Mouse (Mus musculus) gastrocnemius, adult 2 months (tissue): ENCODE data around the gene Erfe. TPM values are rescaled to one million over a fixed set of nuclear protein-coding genes. Genes with fewer than 3 reads are reported as not detected.

ENCODE experiments used
- DNase-seq: peaks from one replicate; pipeline ENCODE4 v3.0.0; 2022
- H3K27ac ChIP-seq: fragments of 200-600 bp; 2 replicates; pipeline ENCODE4 v1.8.1; 2022; ENCODE audit warnings: mild to moderate bottlenecking
- H3K4me3 ChIP-seq: fragments of 200-600 bp; 2 replicates; pipeline ENCODE4 v1.8.1; 2022; ENCODE audit warnings: mild to moderate bottlenecking, moderate library complexity
- CTCF ChIP-seq: fragments of 200-600 bp; IDR thresholded peaks from 2 replicates; pipeline ENCODE4 v1.8.1; 2022; ENCODE audit warnings: antibody characterized with exemption, mild to moderate bottlenecking, moderate library complexity
- intact Hi-C: fragments of 180-260 bp; cut with DNase I; formaldehyde crosslinking; loops from one replicate; pipeline ENCODE4 v1.15.1; 2025
- total RNA-seq, 2 experiments: library from RNA; stranded (reverse); gene quantifications; 2 replicates each; pipeline ENCODE4 v1.2.3; 2021

Erfe gene
- total RNA-seq, 2 experiments from 2014 or later = 0.67 to 1.4 TPM

DNA sequence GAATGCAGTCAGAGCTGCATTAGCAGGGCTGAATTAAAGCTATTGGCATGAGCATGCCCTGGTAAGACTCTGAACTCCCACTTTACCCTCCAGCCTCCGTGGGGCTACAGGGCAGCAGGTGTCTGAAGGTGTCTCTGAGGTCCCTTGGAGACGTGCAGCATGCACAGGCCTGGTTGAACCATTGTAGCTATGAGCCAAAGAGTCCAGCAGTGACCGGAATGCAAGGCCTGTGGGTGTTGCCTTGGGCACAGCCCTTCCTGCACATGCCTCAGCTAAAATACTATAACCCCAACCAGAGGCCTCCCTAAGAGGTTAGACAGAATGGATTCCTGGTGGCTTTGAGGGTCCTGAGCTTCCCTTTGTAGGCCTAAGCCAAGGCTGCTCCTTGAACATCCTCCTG is 15.0 kb upstream of the Erfe start:
- intact Hi-C loops = no loop called here
- TF ChIP-seq CTCF = no peak
- peak overlapping the region; percentile 91 for H3K27ac ChIP-seq
- no peak for DNase-seq
- H3K4me3 ChIP-seq = peak overlapping the region; percentile 78

DNA sequence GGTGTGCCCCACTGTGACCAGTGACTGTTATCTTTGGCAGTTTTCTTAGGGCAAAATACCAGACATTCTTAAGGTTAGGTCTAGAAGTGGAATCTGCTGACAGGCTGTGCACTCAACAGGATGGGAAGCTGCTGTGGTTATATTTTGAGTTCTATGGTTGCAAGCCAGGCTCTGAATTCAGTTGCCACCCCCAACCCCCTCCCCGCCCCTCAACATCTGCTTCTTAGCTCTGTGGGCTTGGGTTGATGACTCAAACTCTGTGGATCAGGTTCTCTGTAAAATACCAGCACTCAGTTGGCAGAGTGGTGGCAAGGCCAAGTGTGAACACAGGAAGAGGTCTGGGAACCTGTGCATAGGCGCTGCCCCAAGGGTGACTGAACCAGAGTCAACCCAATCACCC is 14.0 kb upstream of the Erfe start:
- H3K27ac ChIP-seq = peak overlapping the region; percentile 91
- peak overlapping the region; percentile 78 for H3K4me3 ChIP-seq
- no peak for DNase-seq
- intact Hi-C loops = no loop called here
- no peak for TF ChIP-seq CTCF

DNA sequence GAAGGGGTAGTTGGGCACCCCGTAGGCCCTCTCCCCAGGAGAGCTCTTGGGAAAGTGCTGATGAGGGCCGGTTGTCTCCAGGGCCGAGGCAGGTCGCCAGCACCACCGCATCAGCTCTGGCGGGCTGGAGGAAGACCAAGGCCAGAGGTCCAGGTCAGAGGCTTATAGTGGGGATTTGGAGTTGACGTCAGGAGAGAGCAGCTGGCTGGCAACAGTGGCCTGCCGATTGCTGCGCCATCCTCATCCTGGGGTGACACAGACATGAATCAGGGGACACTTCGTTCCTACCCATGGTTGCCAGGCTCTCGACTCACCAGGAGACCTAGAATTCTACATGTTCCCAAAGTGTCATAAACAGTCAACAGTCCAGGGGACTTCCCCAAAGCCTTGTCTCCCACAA is 10.1 kb upstream of the Erfe start:
- H3K4me3 ChIP-seq = no peak overlapping the region
- TF ChIP-seq CTCF = no peak
- intact Hi-C loops = no loop called here

DNA sequence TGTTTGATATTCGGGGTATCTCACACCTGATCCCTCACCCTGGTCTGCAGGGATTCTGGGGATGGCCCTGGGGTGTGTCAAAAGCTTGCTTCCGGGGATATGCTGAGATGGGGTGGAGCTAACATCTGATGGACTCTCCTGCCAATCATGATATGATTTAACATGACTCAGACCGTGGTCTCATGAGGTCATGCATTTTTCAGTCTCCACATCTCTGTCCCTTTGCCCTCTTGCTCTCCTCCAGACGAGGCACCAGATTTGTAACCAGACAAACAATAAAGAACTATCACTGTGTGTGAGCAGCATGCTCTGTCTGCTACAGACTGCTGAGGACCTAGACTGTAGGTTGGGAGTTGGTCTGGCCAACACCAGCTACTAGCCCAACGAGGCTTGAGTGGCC is 4.1 kb upstream of the Erfe start:
- H3K4me3 ChIP-seq = no peak overlapping the region
- no peak overlapping the region for H3K27ac ChIP-seq
- no peak for TF ChIP-seq CTCF
- no peak for DNase-seq
- intact Hi-C loops = no loop called here

More for the DNA sequence above, 10.1 kb upstream of the Erfe start:
- peak; percentile 66 for DNase-seq
- H3K27ac ChIP-seq = peak overlapping the region; percentile 35; the same call in 1 of the 2 replicates

DNA sequence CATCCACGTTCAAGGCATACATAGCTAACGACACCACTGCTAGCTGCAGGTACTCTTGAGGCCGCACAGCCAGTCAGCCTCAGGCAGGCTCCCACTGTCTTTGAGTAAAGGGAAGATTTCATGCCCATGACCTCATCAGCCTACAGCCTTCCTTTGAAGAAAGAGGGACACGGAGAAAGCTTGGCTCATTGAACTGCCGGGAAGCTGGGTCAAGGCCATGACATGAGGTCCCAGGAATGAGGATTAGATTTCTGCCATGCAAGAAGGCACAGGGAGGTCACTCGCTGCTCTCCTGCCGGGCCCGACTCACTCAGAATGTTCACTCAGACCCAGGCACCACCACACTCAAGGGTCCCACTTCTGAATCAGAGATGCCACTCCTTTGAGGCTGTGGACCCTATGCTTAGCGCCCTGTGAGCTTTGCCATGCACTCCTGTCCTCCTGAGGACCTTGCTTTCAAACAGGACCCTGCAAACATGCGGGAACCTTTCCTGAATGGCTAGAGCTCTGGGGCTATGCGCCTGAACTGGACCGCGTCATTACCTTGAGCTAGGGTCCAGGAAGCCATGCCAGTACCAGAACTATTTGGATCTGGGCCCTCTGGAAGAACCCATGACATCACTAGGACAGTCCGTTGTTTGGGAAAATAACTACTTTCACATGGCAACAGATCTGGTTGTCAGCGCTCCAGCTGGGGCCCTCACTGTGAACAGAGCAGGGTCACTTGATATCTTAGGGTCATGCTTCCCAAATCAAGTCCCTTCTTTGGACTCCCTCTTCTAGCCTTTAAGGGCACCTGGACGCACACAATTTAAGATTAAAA is 1.2 kb upstream of the Erfe start:
- DNase-seq = peak; percentile 68
- intact Hi-C loops = no loop called here
- Histone ChIP-seq H3K4me3 (no peak overlapping the region), H3K27ac (peak overlapping the region; percentile 75)
- no peak for TF ChIP-seq CTCF

DNA sequence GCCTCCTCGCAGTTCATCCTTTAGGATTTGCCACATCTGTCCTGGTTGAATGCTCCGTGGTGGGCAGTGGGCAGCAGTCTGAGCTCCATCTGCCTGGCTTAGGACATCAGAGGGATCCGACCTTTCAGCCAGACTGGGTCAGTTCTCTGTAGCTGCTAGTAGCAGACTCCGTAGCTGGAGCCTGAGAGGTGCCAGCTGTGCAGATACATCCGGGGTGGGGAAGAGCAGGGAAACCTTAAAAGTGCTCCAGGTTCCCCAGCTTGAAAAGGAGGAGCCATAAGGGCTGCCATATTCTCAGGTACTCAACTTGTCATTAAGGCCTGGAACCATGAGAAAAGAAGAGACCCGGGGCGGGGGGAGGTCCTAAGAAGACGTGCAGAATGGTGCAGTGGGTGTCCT is 415 bp upstream of the Erfe start:
- no peak for TF ChIP-seq CTCF
- peak overlapping the region; percentile 68 for H3K4me3 ChIP-seq
- intact Hi-C loops = no loop called here
- DNase-seq = no peak
- H3K27ac ChIP-seq = peak overlapping the region; percentile 75

DNA sequence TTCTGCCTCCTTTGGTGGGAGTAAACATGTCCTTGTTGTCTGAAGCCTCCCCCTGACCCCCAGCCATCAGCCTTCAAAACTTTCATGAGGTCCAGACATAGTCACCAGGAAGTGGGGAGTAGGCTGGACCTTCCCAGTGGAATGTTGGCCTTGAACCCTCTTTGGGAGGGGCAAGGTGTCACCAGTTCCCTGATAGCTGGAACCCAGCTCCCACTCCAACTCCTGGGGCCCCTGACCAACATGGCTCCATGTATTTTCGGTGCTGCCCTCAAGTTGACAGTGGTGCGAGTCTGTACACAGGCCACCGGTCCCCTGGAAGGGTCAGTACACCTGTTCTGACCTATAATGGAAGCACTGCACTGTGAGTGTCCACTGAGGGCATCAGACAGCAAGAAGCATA is 1.1 kb downstream of the Erfe start:
- H3K4me3 ChIP-seq = no peak overlapping the region
- no peak for TF ChIP-seq CTCF
- intact Hi-C loops = no loop called here
- DNase-seq = no peak
- H3K27ac ChIP-seq = no peak overlapping the region

DNA sequence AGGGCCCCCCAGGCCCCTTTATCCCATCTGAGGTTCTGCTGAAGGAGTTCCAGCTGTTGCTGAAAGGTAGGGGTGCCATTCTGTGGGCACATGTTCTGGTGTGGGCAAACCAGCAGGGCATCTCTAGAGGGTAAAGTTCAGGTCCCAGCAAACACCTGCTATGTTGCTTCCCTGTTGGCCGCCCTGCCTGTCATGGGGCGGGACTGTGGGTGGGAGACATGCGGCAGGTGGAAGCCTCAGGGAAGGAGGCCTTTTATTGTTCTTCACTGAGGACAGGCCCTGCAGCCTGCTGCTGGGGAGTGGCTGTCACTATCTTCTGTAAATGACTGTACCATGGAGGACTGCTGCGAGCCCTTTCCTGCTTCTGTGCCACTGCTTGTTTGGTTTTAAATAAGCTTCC is 3.2 kb downstream of the Erfe start:
- DNase-seq = no peak
- H3K27ac ChIP-seq = no peak overlapping the region
- H3K4me3 ChIP-seq = no peak overlapping the region
- TF ChIP-seq CTCF = no peak
- intact Hi-C loops = no loop called here

DNA sequence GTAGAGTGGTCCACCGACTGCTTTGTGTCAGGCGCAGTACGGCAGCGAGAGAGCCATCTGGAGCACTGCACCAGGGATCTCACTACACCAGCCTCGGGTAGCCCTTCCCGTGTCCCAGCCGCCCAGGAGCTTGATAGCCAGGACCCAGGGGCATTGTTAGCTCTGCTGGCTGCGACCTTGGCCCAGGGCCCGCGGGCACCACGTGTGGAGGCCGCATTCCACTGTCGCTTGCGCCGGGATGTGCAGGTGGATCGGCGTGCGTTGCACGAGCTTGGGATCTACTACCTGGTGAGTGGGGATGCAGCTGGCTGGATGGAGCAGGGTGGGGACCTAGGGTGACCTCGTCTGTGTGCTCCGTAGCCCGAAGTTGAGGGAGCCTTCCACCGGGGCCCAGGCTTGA is 3.8 kb downstream of the Erfe start:
- Histone ChIP-seq H3K4me3 (no peak overlapping the region), H3K27ac (no peak overlapping the region)
- no peak for DNase-seq
- TF ChIP-seq CTCF = no peak
- intact Hi-C loops = no loop called here

DNA sequence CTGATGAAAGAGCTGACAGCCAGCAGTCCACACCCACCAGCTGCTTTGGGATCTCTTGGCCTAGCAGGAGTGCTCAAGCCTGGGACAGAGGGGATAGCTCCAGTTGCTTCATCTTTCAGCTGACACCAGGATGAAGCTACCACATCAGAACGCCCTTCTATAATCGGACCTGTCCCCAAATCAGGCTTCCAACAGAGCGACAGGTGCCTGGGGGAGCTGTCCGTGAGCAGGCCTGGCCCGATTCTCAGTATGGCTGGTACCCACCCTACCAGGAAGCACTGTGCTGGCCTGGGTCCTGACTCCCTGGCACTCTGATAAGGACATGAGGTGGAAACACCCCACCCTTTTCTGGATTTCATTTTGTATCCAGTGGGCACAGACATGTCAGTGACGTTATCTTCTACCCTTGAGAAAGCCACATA is 7.2 kb downstream of the Erfe start:
- DNase-seq = peak; percentile 42
- no peak for TF ChIP-seq CTCF
- H3K27ac ChIP-seq = peak overlapping the region; percentile 56
- no peak overlapping the region for H3K4me3 ChIP-seq
- intact Hi-C loops = no loop called here

DNA sequence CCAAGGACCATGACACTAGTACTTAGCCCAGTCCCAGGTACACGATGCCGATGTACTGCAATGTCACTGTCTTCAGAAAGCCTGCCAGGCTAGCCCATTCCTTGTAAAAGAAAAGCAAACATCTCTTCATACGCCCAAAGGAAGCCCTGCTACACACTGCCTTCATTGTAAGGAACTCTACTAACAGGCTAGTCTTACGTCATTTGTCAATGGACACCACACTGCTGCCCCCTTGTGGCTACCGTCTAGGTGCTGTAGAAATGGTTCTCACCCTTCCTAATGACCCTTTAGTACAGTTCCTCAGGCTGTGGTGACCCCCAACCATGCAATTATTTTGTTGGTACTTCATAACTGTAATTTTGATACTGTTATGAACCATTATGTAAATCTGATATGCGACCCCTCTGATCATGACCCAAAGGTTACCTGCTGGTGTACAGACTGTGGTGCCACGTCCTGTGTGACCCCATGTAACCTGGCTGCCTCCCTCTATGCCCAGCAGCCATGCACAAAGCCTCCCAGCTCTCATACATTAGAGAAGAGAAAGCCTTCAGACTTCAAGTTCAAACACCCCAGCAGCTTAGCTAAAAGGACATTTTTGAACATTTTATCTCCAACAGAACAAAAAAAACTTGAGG is 14.3 kb downstream of the Erfe start:
- peak; percentile 85 for TF ChIP-seq CTCF
- intact Hi-C loops = loop anchor here (1.0 to 10.0 kb wide), 2 partner anchors 33 to 126 kb away; partner anchors contain the start of gene Ube2f
- DNase-seq = peak; percentile 85

DNA sequence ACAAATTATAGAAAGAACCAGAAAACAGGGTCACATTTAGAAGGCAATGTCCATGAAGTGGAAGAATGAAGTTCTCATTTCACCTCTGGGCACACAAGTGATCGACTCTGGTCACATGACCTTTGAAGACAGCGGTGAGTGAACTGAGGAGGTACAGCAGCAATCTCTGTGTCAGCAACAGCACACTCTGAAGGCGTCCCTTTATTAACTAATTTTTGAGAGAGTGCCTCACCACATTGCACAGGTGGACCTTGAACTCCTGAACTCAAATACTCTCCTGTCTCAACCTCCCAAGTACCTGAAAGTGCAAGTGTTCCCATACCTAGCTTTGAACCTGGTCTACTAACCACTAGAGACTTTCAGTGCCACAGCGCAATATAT is 14.9 kb downstream of the Erfe start:
- Histone ChIP-seq H3K27ac (no peak overlapping the region), H3K4me3 (no peak overlapping the region)
- intact Hi-C loops = loop anchor here (10.0 kb wide), 1 partner anchor 126 kb away; the partner anchor contains the start of gene Ube2f
- DNase-seq = no peak
- TF ChIP-seq CTCF = no peak

More for the DNA sequence above, 14.3 kb downstream of the Erfe start:
- Histone ChIP-seq H3K4me3 (no peak overlapping the region), H3K27ac (peak overlapping the region; percentile 6; the same call in 1 of the 2 replicates)

DNA sequence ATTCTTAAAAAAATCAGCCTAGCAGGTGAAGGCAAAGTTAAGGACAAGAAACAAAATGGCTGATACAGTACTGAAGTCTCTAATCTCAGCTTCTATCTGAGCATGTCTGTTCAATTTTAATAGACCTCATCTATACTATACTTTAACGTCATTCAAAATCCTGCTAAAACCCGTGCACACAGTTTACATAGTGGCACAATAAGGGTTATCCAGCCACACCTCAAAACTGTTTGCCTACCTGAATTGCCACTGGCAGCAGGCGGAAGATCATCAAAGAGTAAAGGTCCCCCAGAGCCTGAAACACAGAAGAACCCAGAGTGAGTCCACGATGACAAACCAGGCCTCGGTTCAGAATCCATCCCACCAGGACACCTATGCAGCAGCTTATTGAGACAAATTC is 24.1 kb downstream of the Erfe start:
- DNase-seq = no peak
- intact Hi-C loops = no loop called here
- H3K4me3 ChIP-seq = no peak overlapping the region
- H3K27ac ChIP-seq = no peak overlapping the region
- no peak for TF ChIP-seq CTCF

DNA sequence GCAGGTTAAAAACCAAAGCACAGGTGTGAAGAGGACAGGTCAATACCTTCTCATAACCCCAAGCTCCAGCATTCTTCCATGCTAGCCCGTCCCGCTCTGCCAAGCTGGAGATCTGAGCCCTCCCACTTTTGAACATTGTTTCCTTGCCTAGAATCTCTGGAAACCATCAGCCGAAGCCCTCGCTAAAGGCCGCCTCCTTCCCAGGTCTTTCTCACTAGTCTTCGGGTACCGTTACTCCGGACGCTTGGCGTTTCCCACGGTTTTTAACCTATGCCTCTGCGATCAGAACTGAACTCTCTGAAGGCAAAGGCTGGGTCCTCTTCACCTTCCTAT is 31.7 kb downstream of the Erfe start:
- Histone ChIP-seq H3K27ac (peak overlapping the region; percentile 97), H3K4me3 (peak overlapping the region; percentile 92)
- intact Hi-C loops = no loop called here
- TF ChIP-seq CTCF = no peak
- no peak for DNase-seq
